Mouse (Mus musculus): ENCODE data around the gene Ifrd1. TPM values are rescaled to one million over a fixed set of nuclear protein-coding genes. Genes with fewer than 3 reads are reported as not detected.

The Ifrd1 gene
- total RNA-seq, 1 experiment, result 116 TPM

- no peak overlapping the region for H3K27ac ChIP-seq (ENCODE audit: insufficient read depth, low read depth, low read length, poor library complexity, severe bottlenecking)
- H3K4me1 ChIP-seq (ENCODE audit: control insufficient read depth in 2 of 2, insufficient read depth in 2 of 2, low read length in 2 of 2, poor library complexity in 1 of 2), result no peaks in the 10 kb centered on the region
- no peak overlapping the region for H3K9ac ChIP-seq (ENCODE audit: insufficient read depth, low read depth, low read length, poor library complexity, severe bottlenecking)
- TF ChIP-seq CHD2 (IDR thresholded peaks at IDR 0.05; ENCODE audit: low read depth, low read length) (no peak), ZC3H11A (IDR thresholded peaks at IDR 0.05; ENCODE audit: borderline replicate concordance, low read depth, low read length) (no peak), HCFC1 (IDR thresholded peaks at IDR 0.05; ENCODE audit: borderline replicate concordance, insufficient read depth, low read length) (no peak), MAFK (IDR thresholded peaks at IDR 0.05; ENCODE audit: insufficient read depth, low read depth, low read length) (no peak), ZNF384 (IDR thresholded peaks at IDR 0.05; ENCODE audit: low read depth, low read length) (no peak)
- no peak for DNase-seq (ENCODE audit: low read depth, low spot score)
- H3K4me3 ChIP-seq (ENCODE audit: insufficient read depth in 1 of 2, low read depth in 1 of 2, low read length in 2 of 2, poor library complexity in 1 of 2, severe bottlenecking in 1 of 2), result no peak overlapping the region
- H3K9me3 ChIP-seq (ENCODE audit: control insufficient read depth, insufficient read depth, low read depth, low read length), result no peaks in the 10 kb centered on the region
- H3K36me3 ChIP-seq (ENCODE audit: control insufficient read depth, insufficient read depth, low read length, poor library complexity, severe bottlenecking), result no peaks in the 10 kb centered on the region
- in situ Hi-C loops (cut with MboI; ENCODE audit: low sequenced_read_pairs in 2 of 2, unreplicated experiment in 2 of 2), result no loop called here
Measured at GRCm38 (mm10) chr12:40152353-40153069, 95.8 kb downstream of the Ifrd1 start.

Other genes with a start within 250 kb of the Ifrd1 start
- 18.5 and 20.2 TPM in 2 replicates for gene Arl4a, start 210.5 kb downstream of the Ifrd1 start, total RNA-seq (2012; rRNA removed)
- gene Scin, start 114.3 kb downstream of the Ifrd1 start, total RNA-seq (2012; rRNA removed), result 0.21 and 0.31 TPM in 2 replicates
- gene Lsmem1, start 49.0 kb downstream of the Ifrd1 start, total RNA-seq (2012; rRNA removed), result 0.09 and 0.16 TPM in 2 replicates
- 19.2 and 21.9 TPM in 2 replicates for gene Zfp277, start 197.4 kb upstream of the Ifrd1 start, total RNA-seq (2012; rRNA removed)
- gene Dock4, start 197.4 kb upstream of the Ifrd1 start, total RNA-seq (2012; rRNA removed), result 7.9 and 9.4 TPM in 2 replicates

Data from ES-E14 (cell line).